In genomic region chr13:24467806-24468205, GRCm38 (mm10) we compare ENCODE assay signal across 26 mouse cellular contexts.
DNase-seq lines count a peak whose midpoint lies in the region; ATAC-seq lines count a peak whose summit lies in the region.
"Had no signal": no experiment of that assay in that cellular context is flagged by ENCODE, and none has a peak within 500 bp of the region (broad histone marks: within the 10 kb centered on the region; RNA-seq: fewer than 3 reads in every experiment).

No protein-coding gene starts in this region.

- WGBS in liver, embryonic 13.5 days (ENCODE audit: insufficient replicate concordance) = 15% methylated on average over 4 of the region's 4 CpGs
- WGBS in midbrain, embryonic 15.5 days = 88% methylated on average over 4 of the region's 4 CpGs

- H3K9me3 ChIP-seq in liver, embryonic 13.5 days (replicated peaks) = no peaks in the 10 kb centered on the region
- no peaks in the 10 kb centered on the region for H3K9me3 ChIP-seq in midbrain, embryonic 15.5 days
- H3K9me3 ChIP-seq: embryonic facial prominence, embryonic 10.5 days; heart, embryonic 10.5 days; lung, embryonic 15.5 days; neural tube, embryonic 13.5 days had no signal

- intact Hi-C loops in heart, postnatal 25 days (cut with DNase I) = no loop called here

- peaks cover 33% of the 10 kb centered on the region for H3K4me1 ChIP-seq in liver, embryonic 13.5 days (replicated peaks)
- H3K4me1 ChIP-seq in midbrain, embryonic 15.5 days = no peaks in the 10 kb centered on the region
- H3K4me1 ChIP-seq: embryonic facial prominence, embryonic 10.5 days; lung, embryonic 15.5 days; neural tube, embryonic 13.5 days had no signal

- peak; percentile 63 for DNase-seq in heart, adult 11 months
- DNase-seq in heart, postnatal 25 days (ENCODE audit: low spot score) = no peak
- peak; percentile 10 for DNase-seq in brain, adult 2 months (ENCODE audit: low read depth, low spot score)
- peak; percentile 18 for DNase-seq in liver, embryonic 13.5 days
- no peak for DNase-seq in thymus, postnatal 4 days
- no peak for DNase-seq in embryo, embryonic 10.5 days (ENCODE audit: low spot score)
- DNase-seq in right cerebral cortex, postnatal 36 days (ENCODE audit: low spot score in 2 of 2) = no peak
- DNase-seq: adrenal gland, postnatal 14 days; cerebellum, adult 9-10 months; kidney, postnatal 25 days; lung, postnatal 36 days; retina, postnatal 1 day; right cerebral cortex, postnatal 4 days; thymus, adult 18-20 months; thymus, postnatal 36 days had no signal

- no peaks in the 10 kb centered on the region for H3K36me3 ChIP-seq in liver, embryonic 13.5 days
- H3K36me3 ChIP-seq in midbrain, embryonic 15.5 days (replicated peaks) = no peaks in the 10 kb centered on the region
- H3K36me3 ChIP-seq: embryonic facial prominence, embryonic 10.5 days; heart, embryonic 10.5 days; lung, embryonic 15.5 days; neural tube, embryonic 13.5 days had no signal

- peak overlapping the region; percentile 6; the same call in 1 of the 2 replicates for H3K27ac ChIP-seq in liver, embryonic 13.5 days
- no peak overlapping the region for H3K27ac ChIP-seq in midbrain, embryonic 15.5 days
- H3K27ac ChIP-seq: embryonic facial prominence, embryonic 10.5 days; heart, embryonic 10.5 days; left cerebral cortex, adult 2 months; lung, embryonic 15.5 days; neural tube, embryonic 13.5 days had no signal

- no peak overlapping the region for H3K9ac ChIP-seq in liver, embryonic 13.5 days
- no peak overlapping the region for H3K9ac ChIP-seq in midbrain, embryonic 15.5 days
- H3K9ac ChIP-seq: lung, embryonic 15.5 days; neural tube, embryonic 13.5 days had no signal

- no peak overlapping the region for H3K4me2 ChIP-seq in liver, embryonic 13.5 days
- no peak overlapping the region for H3K4me2 ChIP-seq in midbrain, embryonic 15.5 days
- H3K4me2 ChIP-seq: lung, embryonic 15.5 days; neural tube, embryonic 13.5 days had no signal

- ATAC-seq in liver, embryonic 13.5 days (ENCODE audit: low read depth) = peak; percentile 80
- no peak for ATAC-seq in midbrain, embryonic 15.5 days (replicated peaks)
- ATAC-seq: forebrain, embryonic 16.5 days; hindbrain, embryonic 16.5 days; intestine, postnatal 0 days; midbrain, embryonic 16.5 days had no signal

- H3K4me3 ChIP-seq in liver, embryonic 13.5 days (replicated peaks) = no peak overlapping the region
- H3K4me3 ChIP-seq in midbrain, embryonic 15.5 days = no peak overlapping the region
- H3K4me3 ChIP-seq: embryonic facial prominence, embryonic 10.5 days; heart, embryonic 10.5 days; left cerebral cortex, adult 2 months; lung, embryonic 15.5 days; myocyte; neural tube, embryonic 13.5 days had no signal

- no peaks in the 10 kb centered on the region for H3K27me3 ChIP-seq in liver, embryonic 13.5 days
- H3K27me3 ChIP-seq in midbrain, embryonic 15.5 days (replicated peaks) = no peaks in the 10 kb centered on the region
- H3K27me3 ChIP-seq: lung, embryonic 15.5 days; neural tube, embryonic 13.5 days had no signal

Comparison
In these comparisons a context has a peak if more than half of its experiments do, and no peak if none do; other contexts are left out.
1. DNase-seq: peak in heart, adult 11 months (single experiment), brain, adult 2 months (single experiment) and liver, embryonic 13.5 days (single experiment); none in heart, postnatal 25 days (single experiment), thymus, postnatal 4 days (single experiment), embryo, embryonic 10.5 days (single experiment) and right cerebral cortex, postnatal 36 days (0 of 2).